Mouse (Mus musculus): ENCODE measurements around the gene Gm6812. TPM values are rescaled to one million over a fixed set of nuclear protein-coding genes. Genes with fewer than 3 reads are reported as not detected.
"Not testable (repeated sequence)": the region's sequence is repeated elsewhere in the genome, so short reads cannot be mapped to it uniquely, and the experiment has no call there.

Gene Gm6812
- polyA plus RNA-seq (2012; rRNA removed), result not detected in 2 replicates

DNA sequence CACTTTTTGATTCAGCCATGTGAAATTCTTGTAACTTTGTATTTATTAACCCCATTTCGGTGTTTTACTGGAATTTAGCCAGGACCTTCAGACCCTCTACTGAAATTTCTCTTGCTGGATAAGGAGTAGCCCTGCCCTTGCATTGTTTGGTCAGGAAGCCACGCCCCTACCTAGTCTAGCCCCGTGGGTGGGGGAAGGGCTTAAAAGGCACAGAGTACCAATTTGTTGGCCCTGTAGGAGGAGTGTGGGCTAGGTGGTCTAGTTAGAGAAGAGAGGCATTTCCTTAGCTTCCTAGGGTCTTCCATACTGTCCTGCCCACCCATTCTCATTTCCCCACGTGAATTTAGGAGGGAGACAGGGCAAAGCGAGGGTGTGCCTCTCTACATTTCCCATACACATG lies at the start of gene Gm6812:
Gene Gm6812, minus strand, starts transcription at position 101 of the 400 bp plus-strand sequence.
- H3K27ac ChIP-seq (ENCODE audit: insufficient read depth, low read length); H3K4me3 ChIP-seq (ENCODE audit: insufficient read depth, low read length); H3K4me1 ChIP-seq (ENCODE audit: control insufficient read depth, insufficient read depth, low read length): not testable (repeated sequence)

DNA sequence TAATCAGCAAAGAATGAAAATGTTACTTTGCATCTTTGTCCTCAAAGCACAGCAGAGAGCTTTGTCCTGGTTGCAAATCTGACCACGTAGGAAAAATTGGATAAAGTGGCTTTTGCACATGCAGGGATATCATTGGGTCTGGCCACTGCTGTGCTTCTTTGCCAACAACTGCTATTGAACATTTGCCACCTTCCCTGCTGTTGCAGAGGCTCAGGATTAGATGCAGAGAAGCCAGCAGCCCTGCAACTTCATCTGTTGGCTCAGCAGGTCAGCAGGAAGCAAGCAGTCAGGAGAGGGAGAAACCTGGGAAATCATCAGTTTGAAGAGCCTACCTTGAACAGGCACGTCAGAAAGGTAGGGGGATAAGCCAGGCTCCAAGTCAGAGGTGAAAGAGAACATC lies 27.7 kb downstream of the Gm6812 start:
- no peak for TF ChIP-seq POLR2A (IDR thresholded peaks at IDR 0.05; ENCODE audit: extremely low read depth, insufficient read depth, low read length)
- TF ChIP-seq CTCF (IDR thresholded peaks at IDR 0.05; ENCODE audit: extremely low read depth, insufficient read depth, low read length), result no peak
- no peak overlapping the region for H3K4me3 ChIP-seq (ENCODE audit: insufficient read depth, low read length)
- H3K27ac ChIP-seq (ENCODE audit: insufficient read depth, low read length), result no peak overlapping the region
- no peaks in the 10 kb centered on the region for H3K4me1 ChIP-seq (ENCODE audit: control insufficient read depth, insufficient read depth, low read length)

Other genes with a start within 250 kb of the Gm6812 start
- 45.1 and 49.1 TPM in 2 replicates for gene Fmr1, start 214.5 kb downstream of the Gm6812 start, polyA plus RNA-seq (2012; rRNA removed)
- gene Fmr1nb, start 131.2 kb downstream of the Gm6812 start, polyA plus RNA-seq (2012; rRNA removed), result 0.13 TPM in 1 of 2 replicates, not detected in the other
- gene Gm14698, start 72.0 kb downstream of the Gm6812 start, polyA plus RNA-seq (2012; rRNA removed), result 0.46 and 0.57 TPM in 2 replicates

All from cortical plate, adult 2 months (tissue).